Mouse (Mus musculus) spleen, adult 2 months (tissue): ENCODE data around the gene Nfix.

Experiments used
- CTCF ChIP-seq: fragments of 200-500 bp; IDR thresholded peaks from 2 replicates; pipeline ENCODE4 v1.5.1; 2011; ENCODE audit warnings: mild to moderate bottlenecking, inconsistent platforms; ENCODE audit not compliant: insufficient read depth, insufficient read length, insufficient replicate concordance; ENCODE audit errors: extremely low read depth
- POLR2A ChIP-seq: fragments of 200-500 bp; IDR thresholded peaks from 2 replicates; pipeline ENCODE4 v1.6.1; 2011; ENCODE audit warnings: low read depth, low read length, inconsistent platforms

GRCm38 (mm10) chr8:84653092-84653631 is 147.0 kb downstream of the Nfix start:
- TF ChIP-seq CTCF (no peak), POLR2A (no peak)
